Mouse (Mus musculus) macrophage (primary cell): ENCODE data around the gene Cxcl2. TPM values are rescaled to one million over a fixed set of nuclear protein-coding genes. Genes with fewer than 3 reads are reported as not detected.

ENCODE experiments used
- H3K27ac ChIP-seq: fragments of 350-480 bp; formaldehyde crosslinking; 2 replicates; pipeline ENCODE4 v1.9.0; 2021
- H3K36me3 ChIP-seq: fragments of 350-480 bp; formaldehyde crosslinking; 2 replicates; pipeline ENCODE4 v1.9.0; 2021; ENCODE audit errors: inconsistent target
- H3K4me3 ChIP-seq: fragments of 350-480 bp; formaldehyde crosslinking; 2 replicates; pipeline ENCODE4 v1.9.0; 2021; ENCODE audit errors: inconsistent target
- H3K79me2 ChIP-seq: fragments of 350-480 bp; formaldehyde crosslinking; 2 replicates; pipeline ENCODE4 v1.9.0; 2021; ENCODE audit errors: inconsistent target
- WGBS: methylation state at CpG from one replicate; pipeline ENCODE4 v1.1.7; 2026; ENCODE audit warnings: inconsistent platforms; ENCODE audit not compliant: missing documents; 5-methylcytosine and 5-hydroxymethylcytosine counted together
- polyA plus RNA-seq: library from polyadenylated mRNA; stranded (reverse); fragments of 250-400 nt; gene quantifications from 3 replicates; pipeline ENCODE4 v1.2.4, GENCODE M21; 2018; ENCODE audit warnings: inconsistent platforms
- total RNA-seq, 78 experiments: library from RNA; depleted of rRNA; stranded (reverse); fragments of 250-400 nt; gene quantifications; 1 replicate in 9 of 78; 2 replicates in 24 of 78; 3 replicates in 43 of 78; 4 replicates in 2 of 78; pipeline ENCODE4 v1.2.4; 2018; ENCODE audit warnings: inconsistent platforms in 56 of 78

Gene Cxcl2
- total RNA-seq (2018; cell fraction: chromatin; rRNA removed): 1,000 to 10,000 TPM in 11 of 26 experiments, 100 to 1,000 TPM in 8, 10 to 100 TPM in 6, 1 to 10 TPM in 1; 5.8 to 2,928 (median 757) TPM
- total RNA-seq (2018; cell fraction: cytosol; rRNA removed): 1,000 to 10,000 TPM in 9 of 26 experiments, 100 to 1,000 TPM in 11, 10 to 100 TPM in 5, 1 to 10 TPM in 1; 5.3 to 4,190 (median 395) TPM
- 1,000 to 10,000 TPM in 15 of 26 experiments, 100 to 1,000 TPM in 8, 10 to 100 TPM in 3; 12.8 to 5,113 (median 1,577) TPM for total RNA-seq (2018; cell fraction: nucleus; rRNA removed)
- 8.1 to 14.6 TPM (median 10.7 TPM) in 3 replicates for polyA plus RNA-seq

GRCm38 (mm10) chr5:90903339-90904020 is at the start of gene Cxcl2:
Gene Cxcl2 (plus strand): TSS chr5:90903871.
- no peaks in the 10 kb centered on the region for H3K36me3 ChIP-seq
- no peaks in the 10 kb centered on the region for H3K79me2 ChIP-seq
- H3K4me3 ChIP-seq: peak within 1 kb of the TSS; percentile 8; the same call in 1 of the 2 replicates
- WGBS: 1% methylated on average over 17 of the region's 22 CpGs
- H3K27ac ChIP-seq: no peak within 1 kb of the TSS

GRCm38 (mm10) chr5:90855308-90856230 is 48.1 kb upstream of the Cxcl2 start:
- Histone ChIP-seq H3K4me3 (no peak overlapping the region), H3K27ac (no peak overlapping the region), H3K36me3 (no peaks in the 10 kb centered on the region), H3K79me2 (no peaks in the 10 kb centered on the region)
- 89% methylated on average over 7 of the region's 7 CpGs for WGBS

- Histone ChIP-seq H3K79me2 (no peaks in the 10 kb centered on the region), H3K27ac (no peak overlapping the region), H3K4me3 (no peak overlapping the region), H3K36me3 (no peaks in the 10 kb centered on the region)
- 81% methylated on average over 5 of the region's 5 CpGs for WGBS
These were observed 46.2 kb upstream of the Cxcl2 start for GRCm38 (mm10) chr5:90857463-90857862.

GRCm38 (mm10) chr5:90858429-90858828 is 45.2 kb upstream of the Cxcl2 start:
- 96% methylated on average over 2 of the region's 2 CpGs for WGBS

GRCm38 (mm10) chr5:90859031-90859430 is 44.6 kb upstream of the Cxcl2 start:
- no peaks in the 10 kb centered on the region for H3K79me2 ChIP-seq
- no peak overlapping the region for H3K4me3 ChIP-seq
- H3K27ac ChIP-seq: no peak overlapping the region
- no peaks in the 10 kb centered on the region for H3K36me3 ChIP-seq
- WGBS: 83% methylated on average over 3 of the region's 3 CpGs

More at GRCm38 (mm10) chr5:90858429-90858828, 45.2 kb upstream of the Cxcl2 start:
- no peak overlapping the region for H3K27ac ChIP-seq
- no peak overlapping the region for H3K4me3 ChIP-seq
- H3K79me2 ChIP-seq: no peaks in the 10 kb centered on the region
- H3K36me3 ChIP-seq: no peaks in the 10 kb centered on the region

- Histone ChIP-seq H3K27ac (no peak overlapping the region), H3K79me2 (no peaks in the 10 kb centered on the region), H3K36me3 (no peaks in the 10 kb centered on the region), H3K4me3 (no peak overlapping the region)
- WGBS: 52% methylated on average over 6 of the region's 6 CpGs
These were observed 41.7 kb upstream of the Cxcl2 start for GRCm38 (mm10) chr5:90861876-90862375.

GRCm38 (mm10) chr5:90866770-90867169 is 36.9 kb upstream of the Cxcl2 start:
- Histone ChIP-seq H3K79me2 (no peaks in the 10 kb centered on the region), H3K4me3 (no peak overlapping the region), H3K27ac (no peak overlapping the region), H3K36me3 (no peaks in the 10 kb centered on the region)

- 92% methylated on average over 7 of the region's 7 CpGs for WGBS
- no peaks in the 10 kb centered on the region for H3K79me2 ChIP-seq
- no peaks in the 10 kb centered on the region for H3K36me3 ChIP-seq
- no peak overlapping the region for H3K4me3 ChIP-seq
- no peak overlapping the region for H3K27ac ChIP-seq
These were observed 31.3 kb upstream of the Cxcl2 start for GRCm38 (mm10) chr5:90872377-90872776.

GRCm38 (mm10) chr5:90876045-90876444 is 27.6 kb upstream of the Cxcl2 start:
- Histone ChIP-seq H3K27ac (peak overlapping the region; percentile 66), H3K79me2 (no peaks in the 10 kb centered on the region), H3K4me3 (no peak overlapping the region), H3K36me3 (no peaks in the 10 kb centered on the region)
- 93% methylated on average over 4 of the region's 4 CpGs for WGBS

GRCm38 (mm10) chr5:90876471-90877172 is 27.0 kb upstream of the Cxcl2 start:
- Histone ChIP-seq H3K4me3 (no peak overlapping the region), H3K27ac (peak overlapping the region; percentile 66), H3K36me3 (no peaks in the 10 kb centered on the region), H3K79me2 (no peaks in the 10 kb centered on the region)
- 41% methylated on average over 8 of the region's 8 CpGs for WGBS

- Histone ChIP-seq H3K36me3 (no peaks in the 10 kb centered on the region), H3K79me2 (no peaks in the 10 kb centered on the region), H3K4me3 (no peak overlapping the region), H3K27ac (peak overlapping the region; percentile 66)
These were observed 26.5 kb upstream of the Cxcl2 start for GRCm38 (mm10) chr5:90877173-90877512.

- Histone ChIP-seq H3K79me2 (no peaks in the 10 kb centered on the region), H3K4me3 (no peak overlapping the region), H3K36me3 (no peaks in the 10 kb centered on the region), H3K27ac (no peak overlapping the region)
- WGBS: 80% methylated on average over 3 of the region's 3 CpGs
These were observed 24.2 kb upstream of the Cxcl2 start for GRCm38 (mm10) chr5:90879307-90880014.

- H3K79me2 ChIP-seq: no peaks in the 10 kb centered on the region
- peak overlapping the region; percentile 72; the same call in 1 of the 2 replicates for H3K27ac ChIP-seq
- H3K36me3 ChIP-seq: no peaks in the 10 kb centered on the region
- H3K4me3 ChIP-seq: no peak overlapping the region
- WGBS: 97% methylated on average over 7 of the region's 7 CpGs
These were observed 23.3 kb upstream of the Cxcl2 start for GRCm38 (mm10) chr5:90880335-90880850.
